Mouse (Mus musculus) brain, adult 2 months (tissue): ENCODE results near the gene Guca2b.
"Not testable (repeated sequence)": the region's sequence is repeated elsewhere in the genome, so short reads cannot be mapped to it uniquely, and the experiment has no call there.

Source experiments
- DNase-seq: peaks from one replicate; pipeline ENCODE4 v3.0.0; 2011; ENCODE audit warnings: low read depth, low spot score

Gene Guca2b

GRCm38 (mm10) chr4:119657011-119657410 lies 1.7 kb downstream of the Guca2b start:
- DNase-seq: peak; percentile 53

GRCm38 (mm10) chr4:119642666-119643065 lies 16.1 kb downstream of the Guca2b start:
- no peak for DNase-seq

- DNase-seq: no peak
Measured at GRCm38 (mm10) chr4:119638656-119639055, 20.1 kb downstream of the Guca2b start.

GRCm38 (mm10) chr4:119637946-119638345 lies 20.8 kb downstream of the Guca2b start:
- DNase-seq: no peak

GRCm38 (mm10) chr4:119637176-119637845 lies 21.4 kb downstream of the Guca2b start, which contains the start of gene Guca2a:
Guca2a (plus strand) TSS chr4:119637704.
- no peak for DNase-seq

GRCm38 (mm10) chr4:119636731-119637130 lies 22.0 kb downstream of the Guca2b start:
- no peak for DNase-seq

- DNase-seq: no peak
Measured at GRCm38 (mm10) chr4:119635686-119636085, 23.1 kb downstream of the Guca2b start.

GRCm38 (mm10) chr4:119634908-119635660 lies 23.7 kb downstream of the Guca2b start:
- DNase-seq: no peak

- no peak for DNase-seq
Measured at GRCm38 (mm10) chr4:119633948-119634347, 24.8 kb downstream of the Guca2b start.

- peak; percentile 29 for DNase-seq
Measured at GRCm38 (mm10) chr4:119633342-119633741, 25.4 kb downstream of the Guca2b start.

GRCm38 (mm10) chr4:119632721-119633120 lies 26.0 kb downstream of the Guca2b start:
- DNase-seq: peak; percentile 37

- DNase-seq: peak; percentile 80
Measured at GRCm38 (mm10) chr4:119631115-119631919, 27.4 kb downstream of the Guca2b start.

GRCm38 (mm10) chr4:119628363-119628762 lies 30.4 kb downstream of the Guca2b start:
- not testable (repeated sequence) for DNase-seq

GRCm38 (mm10) chr4:119627317-119627716 lies 31.4 kb downstream of the Guca2b start:
- DNase-seq: no peak

GRCm38 (mm10) chr4:119626876-119627275 lies 31.9 kb downstream of the Guca2b start:
- DNase-seq: peak; percentile 56

- peak; percentile 30 for DNase-seq
Measured at GRCm38 (mm10) chr4:119626081-119626645, 32.6 kb downstream of the Guca2b start.

GRCm38 (mm10) chr4:119614724-119615123 lies 44.0 kb downstream of the Guca2b start:
- no peak for DNase-seq

GRCm38 (mm10) chr4:119614078-119614477 lies 44.7 kb downstream of the Guca2b start:
- no peak for DNase-seq

GRCm38 (mm10) chr4:119609488-119609887 lies 49.3 kb downstream of the Guca2b start:
- no peak for DNase-seq
